Mouse (Mus musculus) embryonic facial prominence, embryonic 10.5 days (tissue): Measurements from ENCODE around the gene Klc4. TPM values are rescaled to one million over a fixed set of nuclear protein-coding genes. Genes with fewer than 3 reads are reported as not detected.

Source experiments
- DNase-seq: peaks from one replicate; pipeline ENCODE4 v3.0.0-alpha.2; 2017; ENCODE audit warnings: low spot score
- H3K27ac ChIP-seq: fragments of 300-500 bp; sonication (generic); replicated peaks from 2 replicates; pipeline ENCODE4 v1.5.1; 2016; ENCODE audit warnings: mild to moderate bottlenecking
- H3K27me3 ChIP-seq: fragments of 300-500 bp; sonication (generic); replicated peaks from 2 replicates; pipeline ENCODE4 v1.6.1; 2016; ENCODE audit warnings: low read depth, mild to moderate bottlenecking; ENCODE audit not compliant: poor library complexity, severe bottlenecking
- H3K36me3 ChIP-seq: fragments of 300-500 bp; sonication (generic); replicated peaks from 2 replicates; pipeline ENCODE4 v1.6.1; 2016; ENCODE audit warnings: mild to moderate bottlenecking, moderate library complexity
- H3K4me1 ChIP-seq: fragments of 300-500 bp; sonication (generic); 2 replicates; pipeline ENCODE4 v1.6.1; 2016
- H3K4me3 ChIP-seq: fragments of 300-500 bp; sonication (generic); 2 replicates; pipeline ENCODE4 v1.5.1; 2016; ENCODE audit warnings: mild to moderate bottlenecking, moderate library complexity
- H3K9me3 ChIP-seq: fragments of 300-500 bp; sonication (generic); 2 replicates; pipeline ENCODE4 v1.6.1; 2016; ENCODE audit warnings: mild to moderate bottlenecking
- WGBS: fragments of 180-500 bp; shearing (Covaris S2); methylation state at CpG from one replicate; pipeline ENCODE4 v1.1.7; 2016; 5-methylcytosine and 5-hydroxymethylcytosine counted together
- polyA plus RNA-seq: library from polyadenylated mRNA; unstranded; fragments of >200 nt; fragmentation: Nextera tagmentation; extraction: Ambion mirVana; gene quantifications from 2 replicates; pipeline ENCODE4 v1.2.1, GENCODE M21; 2016

Klc4 gene
- polyA plus RNA-seq, 1 experiment from 2014 or later: 32.0 TPM

DNA sequence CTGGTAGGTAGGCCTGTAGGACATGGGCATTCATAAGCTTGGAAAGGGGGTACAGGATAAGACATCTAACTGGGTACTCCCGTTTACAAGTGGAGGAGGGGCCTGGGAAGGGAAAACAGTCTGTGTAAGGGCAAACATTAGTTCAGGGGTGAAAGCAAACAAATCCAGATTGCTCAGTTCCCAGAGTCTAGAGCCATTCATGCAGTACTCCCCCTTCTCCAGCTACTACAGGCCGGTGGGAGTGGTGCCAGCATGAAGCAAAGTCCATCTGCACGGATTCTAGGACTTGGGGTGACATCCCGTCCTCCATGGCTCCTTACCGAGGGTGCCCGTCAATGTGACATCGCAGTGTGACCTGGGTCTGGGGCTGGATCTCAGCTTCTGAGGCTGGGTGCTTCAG lies 55.4 kb downstream of the Klc4 start:
- Histone ChIP-seq H3K9me3 (no peaks in the 10 kb centered on the region), H3K27me3 (no peaks in the 10 kb centered on the region), H3K4me3 (no peak overlapping the region), H3K4me1 (peaks cover 22% of the 10 kb centered on the region), H3K27ac (no peak overlapping the region; the same call in 1 of the 2 replicates), H3K36me3 (peaks cover 68% of the 10 kb centered on the region)
- no peak for DNase-seq
- WGBS: 91% methylated on average over 7 of the region's 7 CpGs

DNA sequence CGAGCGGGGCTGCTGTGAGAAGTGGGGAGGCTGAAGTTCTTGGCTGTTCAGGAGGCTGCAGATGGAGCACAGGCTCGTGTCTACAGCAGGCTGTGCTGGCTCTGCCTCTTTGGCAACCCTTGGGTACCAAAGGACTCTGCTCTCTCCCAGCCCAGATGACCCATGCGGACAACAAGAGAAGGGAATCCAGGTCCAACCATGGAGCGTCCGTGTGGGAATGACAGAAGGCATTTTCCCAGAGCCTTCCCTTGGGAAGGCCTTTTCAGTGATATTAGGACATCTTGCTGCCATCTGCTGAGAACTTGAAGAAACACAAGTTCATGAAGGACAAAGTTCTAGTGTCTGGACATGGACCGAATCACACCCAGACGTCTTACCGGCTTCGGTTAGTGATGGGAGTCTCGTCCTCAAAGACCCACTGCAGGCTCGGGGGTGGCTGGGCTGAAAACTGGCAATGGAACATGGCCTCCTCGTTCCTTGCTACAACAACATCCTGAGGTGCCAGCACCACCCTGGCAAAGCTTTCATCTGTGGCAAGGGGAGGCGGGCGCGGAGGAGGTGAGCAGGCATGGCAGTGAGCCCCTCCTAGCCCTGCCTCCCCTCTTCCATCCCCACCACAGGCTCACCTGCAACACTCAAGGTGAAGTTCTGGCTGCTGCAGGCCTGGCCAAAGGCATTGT lies 56.0 kb downstream of the Klc4 start:
- WGBS: 92% methylated on average over 16 of the region's 16 CpGs
- Histone ChIP-seq H3K36me3 (peaks cover 75% of the 10 kb centered on the region), H3K27me3 (no peaks in the 10 kb centered on the region), H3K9me3 (no peaks in the 10 kb centered on the region), H3K4me3 (no peak overlapping the region), H3K4me1 (peaks cover 15% of the 10 kb centered on the region), H3K27ac (no peak overlapping the region; the same call in 1 of the 2 replicates)
- no peak for DNase-seq

DNA sequence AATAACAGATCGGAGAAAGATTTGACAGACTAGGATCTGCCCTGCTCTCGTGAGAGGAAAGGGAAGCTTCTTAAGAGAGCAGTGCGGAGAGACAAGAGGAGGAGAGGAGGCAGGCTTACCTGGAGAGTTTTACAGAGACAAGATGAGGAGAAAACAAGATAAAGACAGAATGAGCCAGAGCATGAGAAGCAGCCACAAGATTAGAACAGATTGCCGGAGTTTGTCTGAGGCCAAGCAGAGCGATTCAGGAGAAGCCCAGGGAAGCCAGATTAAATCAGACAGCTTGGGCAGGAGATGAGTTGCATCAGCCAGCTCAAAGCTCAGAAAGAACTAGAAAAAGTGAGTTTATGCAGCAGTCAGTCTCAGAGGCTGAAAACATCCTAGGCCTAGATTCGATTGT lies 56.9 kb downstream of the Klc4 start:
- no peaks in the 10 kb centered on the region for H3K9me3 ChIP-seq
- H3K4me3 ChIP-seq: no peak overlapping the region
- H3K36me3 ChIP-seq: peaks cover 81% of the 10 kb centered on the region
- H3K27me3 ChIP-seq: no peaks in the 10 kb centered on the region
- H3K4me1 ChIP-seq: 0 out of 2 replicates have a peak, but pooled peaks cover 9% of the 10 kb centered on the region
- DNase-seq: no peak
- WGBS: 94% methylated on average over 6 of the region's 6 CpGs
- H3K27ac ChIP-seq: no peak overlapping the region

DNA sequence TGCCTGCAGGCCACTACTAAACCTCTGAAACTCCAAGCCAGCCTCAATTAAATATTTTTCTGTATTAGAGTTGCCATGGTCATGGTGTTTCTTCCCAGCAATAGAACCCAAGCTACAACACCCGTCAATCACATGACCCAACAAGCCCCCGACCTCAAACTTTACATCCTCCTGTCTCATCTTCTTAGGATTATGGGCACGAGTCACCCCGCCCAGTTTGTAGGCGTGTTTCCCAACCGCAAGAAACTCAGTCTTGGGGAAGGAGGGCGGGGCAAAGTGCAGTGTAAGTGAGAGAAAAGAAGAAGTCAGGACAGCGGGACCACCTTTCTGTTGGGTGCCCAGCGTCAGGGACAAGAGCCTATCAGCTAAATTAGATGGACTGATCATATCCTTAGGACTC lies 57.6 kb downstream of the Klc4 start:
- H3K9me3 ChIP-seq: no peaks in the 10 kb centered on the region

DNA sequence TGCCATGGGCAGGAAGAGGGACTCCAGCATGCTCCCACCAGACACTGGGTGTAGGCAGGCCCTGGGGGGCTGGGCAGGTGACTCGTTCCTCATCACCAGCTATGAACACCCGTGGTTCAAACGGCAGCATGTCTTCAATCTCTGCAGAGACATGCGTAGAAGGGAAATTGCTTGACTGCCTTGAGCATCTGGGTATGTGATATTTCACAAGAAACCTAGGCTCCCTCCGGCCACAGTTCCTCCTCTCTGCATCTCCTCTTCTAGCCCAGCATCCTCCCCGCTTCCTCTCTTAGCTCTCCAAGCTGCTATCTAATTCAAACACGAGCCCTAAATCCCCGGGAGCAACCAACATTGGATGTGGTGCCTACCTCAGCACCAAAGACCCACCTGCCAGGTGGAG lies 59.5 kb downstream of the Klc4 start:
- H3K4me3 ChIP-seq: no peak overlapping the region
- H3K4me1 ChIP-seq: no peaks in the 10 kb centered on the region
- no peaks in the 10 kb centered on the region for H3K27me3 ChIP-seq
- DNase-seq: no peak
- no peak overlapping the region for H3K27ac ChIP-seq
- 95% methylated on average over 8 of the region's 8 CpGs for WGBS
- peaks cover 89% of the 10 kb centered on the region for H3K36me3 ChIP-seq
- no peaks in the 10 kb centered on the region for H3K9me3 ChIP-seq

More for the DNA sequence above, 57.6 kb downstream of the Klc4 start:
- 0 out of 2 replicates have a peak, but pooled peaks cover 6% of the 10 kb centered on the region for H3K4me1 ChIP-seq
- no peaks in the 10 kb centered on the region for H3K27me3 ChIP-seq
- WGBS: 84% methylated on average over 9 of the region's 9 CpGs
- no peak overlapping the region for H3K27ac ChIP-seq
- DNase-seq: no peak
- peaks cover 81% of the 10 kb centered on the region for H3K36me3 ChIP-seq
- H3K4me3 ChIP-seq: no peak overlapping the region

Other genes starting within 250 kb of the Klc4 start
- gene Crip3, start 217.1 kb downstream of the Klc4 start, polyA plus RNA-seq: 0.77 TPM in 1 of 2 replicates, not detected in the other
- gene Slc22a7, start 207.6 kb downstream of the Klc4 start, polyA plus RNA-seq: not detected in 2 replicates
- 0.67 and 0.80 TPM in 2 replicates for gene Ttbk1, start 158.3 kb downstream of the Klc4 start, polyA plus RNA-seq
- gene Dnph1, start 149.3 kb downstream of the Klc4 start, polyA plus RNA-seq: 79.9 and 81.6 TPM in 2 replicates
- 5.2 and 6.1 TPM in 2 replicates for gene Cul9, start 99.6 kb downstream of the Klc4 start, polyA plus RNA-seq
- gene Srf, start 89.8 kb downstream of the Klc4 start, polyA plus RNA-seq: 5.6 and 7.0 TPM in 2 replicates
- 92.5 and 95.1 TPM in 2 replicates for gene Ptk7, start 16.5 kb downstream of the Klc4 start, polyA plus RNA-seq
- gene Mrpl2, start 207 bp upstream of the Klc4 start, polyA plus RNA-seq: 124 and 142 TPM in 2 replicates
- gene Cul7, start 4.3 kb upstream of the Klc4 start, polyA plus RNA-seq: 44.3 and 46.9 TPM in 2 replicates
- gene Rrp36, start 28.3 kb upstream of the Klc4 start, polyA plus RNA-seq: 61.4 and 68.9 TPM in 2 replicates
- gene Mea1, start 32.8 kb upstream of the Klc4 start, polyA plus RNA-seq: 148 and 156 TPM in 2 replicates
- gene Klhdc3, start 34.9 kb upstream of the Klc4 start, polyA plus RNA-seq: 148 and 151 TPM in 2 replicates
- 142 and 149 TPM in 2 replicates for gene Ppp2r5d, start 59.1 kb upstream of the Klc4 start, polyA plus RNA-seq
- gene Pex6, start 65.4 kb upstream of the Klc4 start, polyA plus RNA-seq: 22.3 and 22.9 TPM in 2 replicates
- 0.51 and 0.57 TPM in 2 replicates for gene Gnmt, start 83.1 kb upstream of the Klc4 start, polyA plus RNA-seq
- 65.8 and 68.2 TPM in 2 replicates for gene Cnpy3, start 106.2 kb upstream of the Klc4 start, polyA plus RNA-seq
- gene Ptcra, start 117.7 kb upstream of the Klc4 start, polyA plus RNA-seq: 0.62 and 1.6 TPM in 2 replicates
- 44.8 TPM in 2 replicates for gene 2310039H08Rik, start 126.6 kb upstream of the Klc4 start, polyA plus RNA-seq
- 222 and 236 TPM in 2 replicates for gene Rpl7l1, start 136.7 kb upstream of the Klc4 start, polyA plus RNA-seq
- gene Bicral, start 212.5 kb upstream of the Klc4 start, polyA plus RNA-seq: 3.0 and 4.4 TPM in 2 replicates
- 52.9 and 57.9 TPM in 2 replicates for gene Tbcc, start 244.7 kb upstream of the Klc4 start, polyA plus RNA-seq